Mouse (Mus musculus): ENCODE results near the gene Sergef. TPM values are rescaled to one million over a fixed set of nuclear protein-coding genes. Genes with fewer than 3 reads are reported as not detected.

Sergef gene
- total RNA-seq, 2 experiments from 2014 or later = 0.23 to 4.6 TPM

DNA sequence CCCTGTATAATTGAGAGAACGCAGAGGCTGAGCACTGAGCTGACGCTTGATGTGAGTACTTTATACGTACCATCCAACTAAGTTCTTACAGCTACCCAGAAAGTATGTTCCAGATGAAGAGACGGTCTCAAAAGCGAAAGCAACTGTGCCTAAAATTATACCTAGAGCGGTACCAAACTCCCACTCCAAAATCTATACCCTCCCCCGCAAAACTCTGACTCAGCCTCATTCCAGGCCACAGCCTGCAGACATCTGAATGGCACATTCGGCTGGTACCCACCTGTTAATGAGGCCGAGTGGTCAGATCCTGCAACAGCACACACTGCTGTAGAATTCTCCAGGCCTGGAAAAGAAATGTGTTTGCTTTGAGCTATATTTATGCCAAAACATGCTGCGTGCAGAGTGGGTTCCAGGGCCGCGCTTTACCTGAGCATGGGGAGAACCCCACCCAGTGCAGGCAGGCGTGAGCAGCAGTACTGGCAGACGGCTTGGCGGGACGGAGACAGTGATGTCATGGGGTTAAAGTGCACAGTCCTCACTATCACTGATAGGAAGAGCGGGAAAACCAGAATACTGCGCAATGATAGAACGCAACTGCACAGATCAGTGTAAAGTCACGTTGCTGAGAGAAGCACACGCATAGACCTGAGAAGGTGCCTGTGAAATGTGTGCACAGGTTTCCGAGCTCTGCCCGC lies 21.0 kb downstream of the Sergef start:
- ATAC-seq (replicated peaks; ENCODE audit: low FRiP score, poor library complexity, severe bottlenecking) = no peak

DNA sequence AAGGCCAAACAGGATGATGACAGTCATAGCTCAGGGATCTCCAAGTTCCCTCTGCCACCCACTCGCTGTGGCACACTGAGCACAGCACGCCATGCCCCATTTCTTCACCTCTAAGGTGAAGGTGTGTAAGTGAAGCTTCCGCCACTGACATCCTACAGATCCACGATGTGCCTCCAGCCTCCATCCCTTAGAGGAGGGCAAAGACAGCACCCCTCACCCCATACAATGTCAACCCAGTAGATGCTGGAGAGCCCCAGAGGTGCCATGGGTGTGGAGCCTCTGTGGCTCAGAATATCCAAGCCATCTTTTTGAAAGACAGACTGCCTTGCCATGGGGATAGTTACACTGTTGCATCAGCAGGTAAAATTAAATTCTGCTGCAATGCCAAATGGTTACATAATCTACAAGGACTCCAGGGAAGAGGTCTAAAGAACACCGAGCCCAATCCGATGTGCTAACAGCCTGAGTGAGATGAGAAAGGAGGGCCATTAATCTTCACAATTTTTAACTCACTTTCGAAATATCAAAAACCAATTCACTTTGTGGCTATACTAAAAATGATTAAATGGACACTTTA lies 23.1 kb downstream of the Sergef start:
- no peak for ATAC-seq (replicated peaks; ENCODE audit: low FRiP score, poor library complexity, severe bottlenecking)

DNA sequence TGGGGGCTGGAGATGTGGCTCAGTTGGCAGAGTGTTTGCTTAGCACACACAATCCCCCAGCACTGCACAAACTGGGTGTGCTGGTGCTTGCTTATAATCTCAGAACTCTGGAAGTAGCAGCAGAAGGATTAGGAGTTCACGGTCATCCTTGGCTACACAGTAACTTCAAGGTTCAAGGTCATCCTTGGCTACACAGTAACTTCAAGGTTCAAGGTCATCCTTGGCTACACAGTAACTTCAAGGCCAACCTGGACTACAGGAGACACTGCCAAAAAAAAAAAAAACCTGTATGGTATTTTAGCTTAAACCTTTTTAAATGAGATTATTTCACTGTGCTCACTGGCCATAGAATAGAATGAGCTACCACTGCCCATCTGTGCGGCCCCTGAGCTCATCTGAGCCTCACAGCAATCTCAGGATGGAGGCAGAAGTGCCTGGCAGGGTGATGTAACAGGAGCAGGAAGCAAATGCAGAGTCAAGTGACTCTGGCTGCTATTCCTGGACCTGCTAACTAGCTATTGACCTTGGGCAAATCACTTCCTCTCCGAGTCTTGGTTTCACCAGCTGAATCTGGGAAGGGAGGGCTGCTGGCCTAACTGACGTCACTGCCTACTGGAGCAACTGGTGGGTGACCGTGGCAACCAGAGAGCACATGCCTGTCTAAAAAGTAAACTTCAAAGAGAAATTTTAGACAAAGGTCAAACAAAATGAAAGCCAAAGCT lies 24.2 kb downstream of the Sergef start:
- ATAC-seq (replicated peaks; ENCODE audit: low FRiP score, poor library complexity, severe bottlenecking) = no peak

DNA sequence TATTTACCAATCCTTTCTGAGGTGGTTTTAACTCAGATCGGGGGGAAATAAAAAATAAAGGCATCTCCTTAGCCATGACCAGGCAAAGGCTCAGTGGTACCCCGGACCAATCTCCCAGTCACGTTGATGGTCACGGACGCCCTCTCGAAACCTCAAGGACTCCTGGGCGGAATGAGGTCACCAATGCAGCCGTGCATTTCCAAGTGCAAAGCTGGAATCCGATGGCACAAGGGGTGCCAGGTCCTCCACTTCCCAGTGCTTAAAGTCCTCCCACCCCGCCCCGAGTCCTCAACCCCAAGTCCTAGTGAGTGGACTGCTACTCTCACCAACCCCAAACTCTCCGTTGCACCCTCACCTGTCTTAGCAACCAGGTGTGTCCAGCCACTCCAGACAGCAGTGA lies 25.3 kb downstream of the Sergef start:
- no peak for ATAC-seq (replicated peaks; ENCODE audit: low FRiP score, poor library complexity, severe bottlenecking)

DNA sequence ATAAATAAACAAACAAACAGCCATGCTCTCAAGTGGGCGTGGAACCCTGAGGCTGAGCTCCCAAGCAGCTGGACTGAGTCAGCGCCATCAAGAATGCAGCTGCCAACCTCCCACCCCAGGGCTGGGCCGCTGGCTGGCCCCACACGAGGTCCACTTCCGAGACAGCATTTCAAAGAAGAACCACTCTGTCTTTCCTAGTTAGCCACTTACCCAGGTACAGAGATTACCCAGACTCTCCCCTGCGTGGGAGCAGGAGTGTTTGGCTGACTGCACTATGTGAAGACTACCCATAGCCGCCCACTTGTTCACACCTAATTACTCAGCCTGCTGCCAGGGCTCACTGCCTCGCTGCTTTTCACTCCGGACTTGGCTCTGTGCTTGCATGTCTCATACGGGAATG lies 26.5 kb downstream of the Sergef start:
- ATAC-seq (replicated peaks; ENCODE audit: low FRiP score, poor library complexity, severe bottlenecking) = no peak

DNA sequence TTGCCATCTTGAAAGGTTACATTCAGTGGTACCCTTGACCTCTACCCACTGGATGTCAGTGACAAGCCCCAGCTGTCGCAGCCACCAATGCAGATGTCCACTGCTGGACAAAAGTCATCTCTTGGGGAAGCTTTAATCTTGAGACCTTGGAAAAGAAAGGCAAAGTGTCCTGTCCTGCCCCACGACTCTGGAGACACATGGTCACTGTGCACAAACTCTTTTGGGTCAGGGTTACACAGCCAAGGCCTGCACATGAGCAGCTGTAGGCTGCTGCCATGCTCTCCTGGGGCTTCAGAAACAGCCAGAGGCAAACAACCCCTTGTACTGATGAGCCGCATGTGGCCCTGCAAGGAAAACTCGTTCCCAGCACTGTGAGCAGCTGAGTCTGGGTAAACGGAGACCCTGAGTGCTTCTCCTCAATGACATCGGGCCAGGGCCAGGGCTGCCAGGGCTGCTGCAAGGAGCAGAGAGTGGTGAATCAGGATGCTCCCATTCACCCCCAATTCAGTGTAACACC lies 27.1 kb downstream of the Sergef start:
- no peak for ATAC-seq (replicated peaks; ENCODE audit: low FRiP score, poor library complexity, severe bottlenecking)

DNA sequence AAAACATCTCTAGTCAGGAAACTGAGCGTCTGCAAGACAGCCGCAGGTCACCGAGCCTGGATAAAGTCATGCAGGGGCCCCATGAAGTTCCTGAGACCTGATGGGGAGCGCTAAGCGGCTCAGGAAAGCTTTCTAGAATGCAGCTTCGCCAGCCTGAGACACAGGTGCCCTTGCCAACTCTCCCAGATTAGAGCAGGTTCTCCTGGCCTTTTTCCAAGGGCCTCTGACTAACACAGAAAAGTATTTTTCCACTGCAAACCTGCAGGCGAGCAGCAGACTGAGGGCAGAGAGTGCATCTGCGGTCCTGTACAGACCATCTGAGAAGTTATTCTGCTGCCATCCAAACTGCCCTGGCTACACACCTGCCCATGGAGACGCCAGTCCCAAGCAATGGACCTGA lies 27.6 kb downstream of the Sergef start:
- no peak for ATAC-seq (replicated peaks; ENCODE audit: low FRiP score, poor library complexity, severe bottlenecking)

DNA sequence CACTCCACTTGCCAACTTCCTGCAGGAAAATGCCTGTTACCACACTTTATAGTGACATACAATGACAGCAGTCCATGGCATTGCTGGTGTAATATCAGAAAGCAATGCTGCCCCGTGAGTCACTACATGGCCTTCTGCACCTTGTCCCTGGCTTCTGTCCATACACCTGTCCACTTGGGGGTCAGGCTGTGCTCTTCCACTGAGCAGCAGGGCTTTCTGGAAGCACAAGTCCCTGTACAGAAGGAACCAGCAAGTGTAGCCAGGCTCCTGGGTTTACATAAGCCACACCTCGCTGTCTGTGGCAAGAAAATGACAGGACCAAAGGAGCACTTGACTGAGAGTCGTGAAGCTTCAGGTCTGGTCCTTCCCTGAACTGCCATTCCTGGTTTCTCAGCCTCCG lies 30.3 kb downstream of the Sergef start:
- no peak for ATAC-seq (replicated peaks; ENCODE audit: low FRiP score, poor library complexity, severe bottlenecking)

DNA sequence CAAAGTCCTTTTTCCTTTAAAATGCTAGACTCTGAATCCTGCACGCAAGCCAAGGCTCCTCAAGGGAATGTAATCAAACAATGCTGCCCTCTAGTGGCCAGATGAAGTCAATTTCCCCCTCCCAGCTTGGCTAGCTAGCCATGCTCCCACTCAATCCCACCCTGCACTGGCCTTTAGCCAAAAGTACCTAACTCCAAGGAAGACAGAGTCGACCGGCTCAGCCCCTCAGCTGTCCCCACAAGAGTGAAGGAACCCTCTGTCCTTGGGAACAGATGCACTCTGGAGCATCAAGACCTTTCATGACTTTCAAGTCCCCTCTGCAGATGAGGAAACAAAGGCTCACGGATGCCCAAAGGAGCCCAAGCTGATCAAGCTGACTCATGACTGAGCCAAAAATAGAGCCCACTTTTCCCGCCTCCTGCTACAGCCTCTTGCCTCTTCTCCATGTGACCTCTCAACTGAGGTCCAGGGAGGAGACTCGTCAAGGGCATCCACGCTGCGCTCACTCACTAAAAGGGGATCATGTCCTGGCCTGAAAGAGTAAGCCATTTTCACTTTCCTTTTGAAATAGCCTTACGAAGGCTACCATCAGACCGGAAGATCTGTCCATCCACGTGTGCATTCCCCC lies 32.1 kb downstream of the Sergef start:
- no peak for ATAC-seq (replicated peaks; ENCODE audit: low FRiP score, poor library complexity, severe bottlenecking)

DNA sequence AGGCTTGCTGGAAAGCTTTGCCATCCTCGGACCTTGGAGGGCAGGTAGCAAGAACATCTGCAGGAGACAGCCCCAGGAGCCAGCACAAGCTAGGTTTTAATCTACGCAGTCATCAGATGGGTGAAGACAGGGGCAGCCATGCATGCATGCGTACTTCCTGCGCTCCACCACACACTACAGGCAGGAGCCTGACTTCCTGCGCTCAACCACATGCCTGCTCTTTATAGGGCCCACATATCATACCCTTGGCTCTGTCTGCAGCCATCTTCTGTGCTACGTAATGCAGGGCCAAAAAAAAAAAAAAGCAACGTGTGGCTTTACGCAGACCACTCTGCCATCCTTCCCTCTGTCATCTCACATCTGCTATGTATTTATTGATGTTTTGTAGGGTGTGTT lies 32.6 kb downstream of the Sergef start:
- ATAC-seq (replicated peaks; ENCODE audit: low FRiP score, poor library complexity, severe bottlenecking) = no peak

DNA sequence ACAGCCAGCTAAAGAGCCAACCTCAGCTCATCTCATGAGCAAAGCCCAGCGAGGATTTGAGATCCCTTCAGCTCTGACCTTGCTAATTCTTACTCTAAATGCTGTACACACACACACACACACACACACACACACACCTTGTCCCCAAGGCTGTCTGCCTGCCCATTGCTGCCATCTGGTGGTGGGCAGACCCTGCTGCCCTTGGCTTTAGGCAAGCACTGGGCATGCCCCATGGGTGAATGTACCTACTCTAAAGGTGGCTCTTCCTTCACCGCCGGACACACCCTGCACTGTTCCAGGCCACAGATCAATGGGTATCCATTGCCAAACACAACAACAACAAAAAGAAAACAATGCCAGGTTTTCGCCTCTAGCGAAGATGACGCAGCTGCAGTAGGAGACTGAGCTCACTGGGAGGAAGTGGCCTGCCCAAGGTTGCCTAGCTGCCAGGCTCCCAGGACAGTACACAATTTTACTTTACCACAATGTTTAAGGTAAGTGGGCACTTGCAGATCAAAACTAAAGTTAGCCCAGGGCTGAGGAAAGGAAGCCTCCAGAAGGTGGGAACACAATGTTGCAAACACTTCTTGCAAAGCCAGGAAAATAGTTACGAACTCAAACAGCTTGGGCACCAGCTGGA lies 33.1 kb downstream of the Sergef start:
- no peak for ATAC-seq (replicated peaks; ENCODE audit: low FRiP score, poor library complexity, severe bottlenecking)

DNA sequence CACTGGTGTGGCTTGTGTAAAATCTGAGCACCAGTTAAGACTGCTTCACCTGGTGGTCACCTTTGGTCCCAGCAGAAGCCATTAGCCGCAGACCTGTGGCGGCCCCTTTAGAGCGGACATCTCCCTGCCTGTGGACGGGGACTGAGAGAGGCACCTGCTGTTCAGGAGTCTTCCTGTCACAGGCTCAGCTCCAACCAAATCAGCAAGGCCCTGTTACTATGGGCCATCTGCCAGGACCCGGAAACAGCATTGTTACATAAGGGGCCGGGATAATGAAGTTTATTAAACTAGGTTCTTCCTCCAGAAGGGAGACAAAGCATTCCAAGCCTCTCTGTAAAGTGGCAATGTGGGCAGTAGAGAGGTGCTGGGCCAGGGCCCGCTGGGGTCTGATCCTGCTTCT lies 36.6 kb downstream of the Sergef start:
- no peak for ATAC-seq (replicated peaks; ENCODE audit: low FRiP score, poor library complexity, severe bottlenecking)

DNA sequence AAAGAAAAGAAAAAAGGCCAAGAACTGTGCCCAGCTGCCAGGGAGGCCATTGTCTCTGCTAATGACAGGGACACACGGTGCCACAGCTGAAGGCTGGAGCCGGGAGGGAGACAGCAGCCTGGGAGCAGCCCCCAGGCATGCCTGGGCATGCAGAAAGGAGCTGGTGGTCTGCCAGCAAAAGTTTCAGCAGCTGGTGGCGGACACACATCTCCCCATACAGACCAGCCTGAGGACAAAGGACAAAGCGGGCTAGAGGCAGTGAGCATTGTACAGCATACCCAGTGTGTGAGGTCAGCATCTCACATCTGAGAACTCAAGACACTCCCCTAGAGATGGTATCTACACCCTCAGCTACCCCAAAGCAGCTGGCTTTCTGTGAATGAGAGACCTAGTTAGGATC lies 37.5 kb downstream of the Sergef start:
- no peak for ATAC-seq (replicated peaks; ENCODE audit: low FRiP score, poor library complexity, severe bottlenecking)

DNA sequence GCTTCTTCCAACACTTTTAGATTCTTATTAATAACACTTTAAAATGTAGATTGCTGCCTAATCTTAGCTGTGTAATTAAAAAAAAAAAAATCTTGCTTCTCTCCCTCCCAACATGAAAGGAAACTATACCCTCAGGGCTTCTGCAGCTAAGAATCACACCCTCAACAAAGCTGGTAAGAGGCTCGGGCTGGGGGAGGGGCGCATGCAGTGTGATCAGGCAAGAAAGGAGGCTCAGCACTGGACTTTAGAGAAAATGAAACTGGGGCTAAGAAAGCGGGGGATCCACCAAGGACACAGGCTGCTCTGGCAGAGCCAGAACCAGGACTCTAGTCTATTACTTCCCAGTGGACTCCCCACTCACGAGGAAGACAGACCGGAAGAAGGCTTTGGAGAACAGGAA lies 38.5 kb downstream of the Sergef start:
- ATAC-seq (replicated peaks; ENCODE audit: low FRiP score, poor library complexity, severe bottlenecking) = no peak

DNA sequence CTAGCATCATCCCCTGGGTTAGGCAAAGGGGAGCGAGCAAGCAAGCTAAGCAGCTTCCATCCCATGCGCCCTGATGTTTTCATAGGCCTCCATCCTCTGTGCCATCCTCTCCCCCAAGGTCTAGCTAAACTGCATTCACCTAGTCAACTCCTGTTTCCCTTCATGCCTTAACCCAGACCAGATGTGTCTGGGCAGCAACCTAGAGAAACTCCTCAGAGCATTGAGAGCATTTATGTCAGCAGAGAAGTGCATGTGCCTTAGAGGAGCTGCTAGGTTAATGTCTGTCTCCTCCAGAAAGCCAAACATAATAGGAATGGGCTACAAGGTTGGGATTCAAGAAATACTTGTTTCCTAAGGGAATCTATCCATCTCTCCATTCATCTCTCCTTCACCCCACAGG lies 42.6 kb downstream of the Sergef start:
- no peak for ATAC-seq (replicated peaks; ENCODE audit: low FRiP score, poor library complexity, severe bottlenecking)

DNA sequence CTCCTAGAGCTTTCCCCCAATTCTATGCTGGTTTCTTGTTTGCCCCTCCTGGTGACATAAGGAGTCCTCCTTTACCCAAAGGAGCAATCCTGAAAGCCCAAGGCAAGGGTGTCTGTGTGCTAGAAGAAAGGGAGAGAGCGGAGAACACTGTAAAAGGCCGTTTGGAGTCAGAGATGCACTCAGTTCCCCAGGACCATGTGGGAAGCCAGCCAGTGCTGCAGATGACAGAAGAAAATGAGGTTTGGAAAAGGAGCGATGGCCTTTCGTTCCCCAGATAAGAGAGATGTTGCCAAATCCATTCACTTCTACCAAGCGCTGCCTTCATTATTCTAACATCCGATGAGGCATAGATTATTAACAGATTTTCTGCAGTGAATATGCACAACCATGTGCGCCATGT lies 48.1 kb downstream of the Sergef start:
- no peak for ATAC-seq (replicated peaks; ENCODE audit: low FRiP score, poor library complexity, severe bottlenecking)

DNA sequence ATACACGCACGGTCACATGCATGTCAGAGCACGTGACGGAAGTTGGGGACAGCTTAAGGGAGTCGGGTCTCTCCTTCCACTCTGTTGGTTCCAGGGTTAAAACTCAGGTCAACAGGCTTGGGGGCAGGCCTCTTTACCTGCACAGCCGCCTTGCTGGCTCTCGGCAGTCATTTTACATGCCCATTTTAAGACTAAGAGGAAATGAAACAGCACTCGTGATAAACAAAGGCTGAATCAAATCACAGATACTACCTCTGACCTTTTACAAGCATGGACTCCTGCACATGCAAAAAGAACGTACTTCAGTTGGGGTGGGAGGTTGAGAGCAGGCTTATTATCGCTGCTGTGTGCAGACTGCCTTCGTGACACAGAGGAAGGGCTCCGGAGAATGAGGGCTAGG lies 50.4 kb downstream of the Sergef start:
- ATAC-seq (replicated peaks; ENCODE audit: low FRiP score, poor library complexity, severe bottlenecking) = no peak

DNA sequence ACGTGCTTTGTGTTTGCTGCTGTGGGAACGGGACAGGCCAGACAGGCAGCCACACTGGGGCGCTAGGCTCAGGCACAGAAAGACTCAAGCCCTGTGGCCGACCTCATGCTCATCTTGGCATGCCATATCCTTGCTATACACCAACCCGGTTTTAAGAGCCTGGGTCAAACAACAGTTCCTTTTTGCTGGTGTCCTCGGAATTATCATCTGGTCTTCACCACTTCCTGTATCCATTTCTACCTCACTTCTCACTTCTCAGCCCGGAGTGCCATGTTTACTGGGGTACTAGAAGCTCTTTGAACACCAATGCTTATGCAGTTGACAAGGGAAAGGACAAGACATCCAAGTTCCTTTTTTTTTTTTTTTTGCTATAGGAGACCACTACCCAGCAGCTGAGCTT lies 51.6 kb downstream of the Sergef start:
- ATAC-seq (replicated peaks; ENCODE audit: low FRiP score, poor library complexity, severe bottlenecking) = no peak

DNA sequence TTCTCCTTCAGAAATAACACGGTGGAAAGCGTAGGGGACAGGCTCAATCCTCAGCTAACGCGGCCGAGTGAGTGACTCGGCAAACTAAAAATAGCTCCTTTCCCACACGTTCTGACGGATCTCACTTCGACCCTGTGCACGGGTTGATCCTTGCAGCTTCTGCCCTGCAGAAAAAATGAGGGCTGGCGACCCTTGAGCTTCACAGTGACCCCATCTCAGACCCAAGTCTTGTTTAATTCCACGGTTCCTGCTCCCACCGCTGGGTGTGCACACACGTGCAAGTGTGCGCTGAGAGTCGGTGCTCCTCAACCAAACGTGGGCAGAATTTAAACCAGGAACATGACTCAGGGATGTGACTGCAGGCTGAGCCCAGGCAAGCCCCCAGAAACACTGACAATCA lies 52.1 kb downstream of the Sergef start:
- ATAC-seq (replicated peaks; ENCODE audit: low FRiP score, poor library complexity, severe bottlenecking) = no peak

DNA sequence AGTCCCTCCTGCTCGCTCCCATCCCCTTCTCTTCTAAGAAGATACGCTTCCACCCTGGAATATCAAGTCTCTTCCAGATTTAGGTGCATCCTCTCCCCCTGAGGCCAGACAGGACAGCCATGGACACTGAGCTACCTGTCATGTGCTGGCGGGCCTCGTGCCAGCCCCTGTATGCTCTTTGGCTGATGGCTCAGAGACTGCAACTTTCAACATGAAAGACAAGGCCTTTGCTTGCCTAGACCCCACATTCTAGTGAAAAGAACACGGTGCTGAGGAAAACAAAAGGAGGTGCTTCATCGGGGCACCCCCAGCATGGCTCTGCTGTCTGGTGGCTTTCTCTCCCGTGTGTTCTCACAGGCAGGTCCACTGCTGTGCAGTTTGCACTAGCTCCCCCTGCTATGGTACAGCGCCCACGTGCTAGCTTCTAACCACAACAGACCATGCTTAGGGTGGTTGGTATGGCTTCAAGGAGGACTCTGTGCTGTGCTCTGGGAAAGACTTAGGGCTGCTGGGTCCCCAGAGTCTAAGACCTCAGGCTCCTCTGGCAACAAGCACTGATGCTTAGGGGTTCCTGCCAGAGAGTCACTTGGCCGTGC lies 52.9 kb downstream of the Sergef start:
- no peak for ATAC-seq (replicated peaks; ENCODE audit: low FRiP score, poor library complexity, severe bottlenecking)
